Mouse (Mus musculus): ENCODE results near the gene Npcd.

Npcd gene

DNA sequence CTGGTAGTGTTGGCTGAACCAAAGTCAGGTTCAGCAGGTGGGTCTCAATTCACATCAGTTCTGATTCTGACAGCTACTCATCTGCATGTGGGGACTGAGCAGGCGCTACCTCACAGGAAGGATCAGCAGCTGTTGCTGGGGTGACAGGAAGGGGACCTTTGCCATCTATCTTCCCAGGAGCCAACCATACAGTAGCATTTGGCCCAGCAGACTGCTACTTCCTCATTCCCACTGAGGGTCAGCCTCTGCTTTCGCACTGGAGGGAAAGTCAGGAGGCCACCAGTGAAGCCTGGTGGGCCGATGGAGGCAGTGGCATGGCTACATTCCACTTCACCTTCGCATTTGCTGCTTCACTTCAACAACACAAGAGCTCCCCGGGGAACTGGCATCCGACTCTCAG is 65.7 kb downstream of the Npcd start:
- in situ Hi-C loops (cut with MboI, MseI), result no loop called here

GRCm38 (mm10) chr15:79767327-79767961 is 66.6 kb downstream of the Npcd start:
- in situ Hi-C loops (cut with MboI, MseI), result no loop called here

DNA sequence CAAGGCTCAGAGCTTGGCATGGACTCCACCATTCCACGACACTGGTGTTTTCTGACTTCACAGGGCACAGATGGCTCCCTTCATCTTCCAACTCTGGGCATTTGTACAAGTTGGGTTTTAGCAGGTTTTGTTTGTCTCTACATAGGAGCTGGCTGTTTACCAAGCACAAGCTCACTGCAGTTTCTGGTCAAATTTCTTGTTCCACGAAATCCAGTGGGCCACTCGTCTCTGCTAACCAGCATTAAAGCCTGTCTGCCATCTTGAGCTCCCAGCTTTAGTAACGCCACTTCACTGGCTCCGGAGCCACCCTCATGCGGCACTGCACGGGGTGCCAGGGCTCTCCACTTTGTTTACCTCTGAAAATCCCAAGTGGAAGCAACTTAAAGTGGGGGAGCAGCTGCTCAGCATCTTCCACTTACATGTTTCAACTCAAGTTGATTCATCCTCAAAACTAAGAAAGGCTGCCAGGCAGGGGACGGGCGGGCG is 67.4 kb downstream of the Npcd start:
- in situ Hi-C loops (cut with MboI, MseI), result no loop called here

DNA sequence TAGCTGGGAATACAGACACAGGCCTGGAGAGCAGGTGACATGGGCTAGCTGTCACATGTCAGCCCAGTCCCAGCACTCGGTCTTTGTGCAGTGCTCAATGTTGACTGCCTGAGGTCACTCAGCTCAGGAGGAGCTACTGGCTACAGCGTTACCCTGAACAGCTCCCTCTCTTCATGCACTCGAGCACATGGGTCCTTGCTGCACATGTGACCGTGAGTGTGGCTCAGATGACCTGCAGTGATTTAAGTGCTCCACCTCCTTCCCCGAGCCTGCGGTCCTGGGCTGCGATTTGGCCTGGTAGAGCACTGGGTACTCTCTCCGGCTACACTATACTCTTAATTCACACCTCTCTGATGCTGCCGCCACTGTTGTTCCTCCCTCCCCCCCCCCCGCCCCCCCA is 67.9 kb downstream of the Npcd start:
- in situ Hi-C loops (cut with MboI, MseI), result no loop called here

DNA sequence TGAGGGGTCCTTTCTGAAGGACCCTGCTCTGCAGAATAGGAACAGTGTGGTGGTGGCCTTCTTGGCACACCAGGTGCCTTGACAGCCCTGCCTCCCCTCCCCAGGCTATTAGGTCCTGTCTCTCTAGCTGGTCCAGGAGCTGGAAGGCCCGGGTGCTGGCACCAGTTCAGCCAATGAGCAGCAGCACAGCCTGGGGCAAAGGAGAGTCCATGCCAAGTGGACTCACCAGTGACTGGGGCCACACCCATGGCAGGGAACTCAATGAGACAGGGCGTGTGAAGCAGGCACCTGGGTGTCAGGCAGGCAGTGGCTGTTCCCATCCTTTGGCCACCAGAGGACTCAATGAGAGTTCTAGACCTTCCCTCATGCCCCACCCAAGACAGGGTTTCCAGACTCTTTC is 68.7 kb downstream of the Npcd start:
- in situ Hi-C loops (cut with MboI, MseI), result no loop called here

- in situ Hi-C loops (cut with MboI, MseI), result no loop called here
Measured at GRCm38 (mm10) chr15:79764539-79765267, 69.3 kb downstream of the Npcd start.

DNA sequence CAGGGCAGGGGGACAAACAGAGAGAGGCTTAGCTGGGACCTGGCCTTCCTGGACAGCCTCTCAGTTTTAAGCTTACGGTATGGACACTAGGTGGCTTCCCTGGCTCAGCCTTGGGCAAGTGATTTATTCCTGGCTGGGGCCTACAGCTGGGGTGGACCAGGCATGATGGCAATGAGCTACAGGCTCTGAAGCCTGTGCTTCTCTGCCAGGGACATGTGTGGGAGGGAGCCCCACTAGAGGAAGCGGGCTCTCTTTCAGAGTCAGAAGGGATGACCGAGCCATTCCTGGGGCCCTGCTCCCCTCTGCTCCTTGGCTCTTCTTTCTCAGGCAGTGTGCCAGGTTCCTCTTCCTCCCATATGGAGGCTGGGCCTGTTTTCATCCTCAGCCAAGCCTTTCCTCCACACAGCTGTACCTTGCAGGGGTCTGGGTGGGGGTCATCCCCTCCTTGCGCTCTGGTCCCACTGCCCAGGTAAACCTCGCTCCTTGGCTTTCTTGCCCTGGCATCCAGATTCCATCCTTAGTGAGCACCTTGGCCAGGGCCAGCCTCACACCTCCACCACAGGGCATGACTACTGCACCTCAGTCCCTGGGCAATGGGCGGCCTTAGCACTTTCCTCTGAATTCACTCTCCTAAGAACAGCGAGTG is 70.3 kb downstream of the Npcd start:
- in situ Hi-C loops (cut with MboI, MseI), result no loop called here

DNA sequence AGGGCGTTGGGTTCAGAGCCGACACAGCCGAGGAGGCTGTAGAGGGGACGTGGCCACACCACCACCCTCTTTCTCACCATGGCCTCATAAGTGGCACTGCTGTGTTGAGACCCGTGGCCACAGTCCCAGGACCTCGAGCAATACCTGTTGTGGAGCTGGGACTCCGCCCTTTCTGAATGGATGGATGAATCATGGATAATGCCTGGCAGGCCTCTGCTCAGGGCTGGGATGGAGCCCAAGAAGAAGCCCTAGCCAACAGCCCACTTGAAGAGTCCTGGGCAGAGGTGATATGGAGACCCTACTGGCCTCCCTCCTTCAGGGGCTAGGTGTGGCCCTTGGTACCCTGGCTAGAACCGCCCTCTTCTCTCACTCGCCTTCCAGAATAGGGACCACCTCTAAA is 71.0 kb downstream of the Npcd start:
- in situ Hi-C loops (cut with MboI, MseI), result no loop called here

DNA sequence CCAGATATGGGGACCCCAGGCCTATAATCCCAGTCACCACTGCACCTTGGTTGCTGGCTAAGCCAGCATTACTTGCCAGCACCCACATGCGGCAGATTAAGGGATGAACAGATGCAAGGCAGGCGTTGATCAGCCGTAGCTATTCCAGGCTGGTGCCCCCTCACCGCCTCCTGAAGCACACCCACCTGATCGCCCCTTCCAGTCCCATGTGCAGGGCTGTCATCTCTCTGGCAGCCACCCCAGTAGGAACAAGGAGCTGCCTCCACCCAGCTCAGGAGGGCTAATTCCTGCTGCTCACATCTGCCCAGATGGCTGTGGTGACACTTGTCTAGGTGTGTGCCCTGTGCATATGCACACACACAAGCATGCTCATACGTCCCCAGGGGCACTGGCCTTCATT is 73.1 kb downstream of the Npcd start:
- in situ Hi-C loops (cut with MboI, MseI), result no loop called here

- in situ Hi-C loops (cut with MboI, MseI), result no loop called here
Measured at GRCm38 (mm10) chr15:79757118-79757517, 76.9 kb downstream of the Npcd start.

DNA sequence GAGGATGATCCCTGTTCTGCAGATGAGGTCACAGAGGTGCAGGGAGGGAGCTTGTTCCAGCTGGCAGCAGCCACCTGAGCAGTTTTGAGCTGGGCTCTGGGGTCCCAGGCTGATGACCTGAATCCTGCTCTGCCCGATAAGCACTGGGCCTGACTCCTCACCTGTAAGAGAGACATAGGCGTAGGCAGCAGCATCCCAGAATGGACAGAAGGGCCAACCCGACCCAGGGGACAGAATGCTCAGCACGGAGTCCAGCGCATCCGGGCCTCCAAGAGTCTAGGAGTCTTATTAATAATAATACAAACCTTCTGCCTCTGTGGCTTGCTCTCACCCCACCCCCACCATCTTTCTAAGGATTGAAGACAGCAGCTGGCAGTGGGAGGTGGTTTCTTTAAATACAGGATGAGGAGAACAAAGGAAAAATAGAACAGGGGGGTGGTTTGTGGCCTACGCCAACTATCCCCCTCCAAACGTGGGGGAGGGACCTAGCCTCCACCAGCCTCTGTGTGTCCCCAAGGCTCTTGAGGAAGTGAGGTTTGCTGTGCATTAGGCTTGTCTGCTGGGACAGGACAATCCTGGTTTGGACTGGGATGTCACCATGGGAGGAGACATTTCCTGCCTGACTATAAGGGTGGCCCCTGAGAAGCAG is 77.9 kb downstream of the Npcd start:
- in situ Hi-C loops (cut with MboI, MseI), result no loop called here

DNA sequence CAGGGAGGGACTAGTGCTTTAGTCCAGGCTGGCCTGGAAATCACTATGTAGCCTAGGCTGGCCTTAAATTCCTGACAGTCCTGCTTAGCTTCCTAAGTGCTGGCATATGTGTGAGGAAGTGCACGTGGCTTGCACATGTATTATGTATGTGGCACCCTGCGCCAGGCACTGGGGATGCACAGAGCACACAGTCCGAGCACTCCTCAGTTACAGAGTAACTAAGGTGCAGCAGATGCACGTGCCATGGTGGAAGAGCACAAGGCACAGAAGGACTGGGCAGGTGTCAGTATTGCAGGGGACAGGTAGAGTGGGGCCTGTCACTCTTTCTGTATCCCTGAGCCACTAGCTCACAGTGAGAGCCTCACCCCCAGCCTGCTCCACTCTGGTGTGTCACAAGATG is 78.9 kb downstream of the Npcd start:
- in situ Hi-C loops (cut with MboI, MseI), result no loop called here

DNA sequence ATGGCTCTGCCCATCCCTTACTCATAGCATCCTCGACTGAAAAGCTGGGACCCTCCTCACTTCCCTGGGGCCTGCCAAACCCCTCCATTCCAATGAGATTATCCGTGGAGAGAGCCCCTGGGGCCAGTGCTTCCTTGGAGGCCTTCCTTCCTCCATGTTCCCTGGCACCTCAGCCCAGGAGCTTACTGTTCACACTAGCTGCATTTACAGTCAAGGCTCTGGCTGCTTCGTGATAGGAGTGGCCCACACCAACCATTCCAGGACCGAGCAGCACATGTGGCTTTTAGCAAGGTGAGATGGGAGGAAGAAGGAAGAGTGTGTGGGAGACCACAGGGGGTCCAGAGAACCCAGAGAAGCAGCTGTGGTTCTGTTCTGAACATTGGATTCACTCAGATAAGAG is 80.2 kb downstream of the Npcd start:
- in situ Hi-C loops (cut with MboI, MseI), result no loop called here

- in situ Hi-C loops (cut with MboI, MseI), result no loop called here
Measured at GRCm38 (mm10) chr15:79753420-79753752, 80.7 kb downstream of the Npcd start.

DNA sequence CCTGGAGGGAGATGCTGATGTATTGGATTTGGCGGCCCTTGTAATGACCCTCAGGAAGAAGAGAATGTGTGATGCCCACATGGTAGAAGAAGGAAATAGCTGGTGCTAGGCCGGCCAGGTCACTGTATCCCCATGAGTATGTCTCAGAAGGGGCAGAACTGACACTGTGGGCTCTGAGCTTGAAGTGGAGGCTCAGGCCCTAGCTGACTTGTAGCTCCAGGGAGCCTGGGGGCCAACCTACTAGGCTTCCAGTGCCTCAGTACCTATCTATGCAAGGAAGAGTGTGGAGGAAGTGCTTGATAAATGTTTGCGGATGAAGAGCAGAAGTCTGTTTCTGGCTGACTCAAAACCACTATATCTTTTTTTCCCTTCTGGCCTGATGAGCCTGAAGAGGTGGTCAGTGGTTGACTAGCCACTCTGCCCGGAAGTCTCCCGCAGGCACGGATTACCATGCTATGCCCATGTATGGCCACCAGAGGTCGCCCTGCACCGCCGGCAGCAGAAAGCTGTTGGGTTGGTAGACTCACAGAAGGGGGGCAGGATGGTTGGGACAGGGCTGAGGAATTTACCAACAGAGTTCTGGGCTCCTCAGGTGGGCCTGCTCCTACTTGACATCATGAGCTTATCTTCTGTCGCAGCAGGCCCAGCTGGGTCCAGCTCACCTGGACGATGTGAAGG is 81.2 kb downstream of the Npcd start:
- in situ Hi-C loops (cut with MboI, MseI), result no loop called here

GRCm38 (mm10) chr15:79751772-79752171 is 82.3 kb downstream of the Npcd start:
- in situ Hi-C loops (cut with MboI, MseI), result no loop called here

GRCm38 (mm10) chr15:79750266-79750665 is 83.8 kb downstream of the Npcd start:
- in situ Hi-C loops (cut with MboI, MseI), result no loop called here

DNA sequence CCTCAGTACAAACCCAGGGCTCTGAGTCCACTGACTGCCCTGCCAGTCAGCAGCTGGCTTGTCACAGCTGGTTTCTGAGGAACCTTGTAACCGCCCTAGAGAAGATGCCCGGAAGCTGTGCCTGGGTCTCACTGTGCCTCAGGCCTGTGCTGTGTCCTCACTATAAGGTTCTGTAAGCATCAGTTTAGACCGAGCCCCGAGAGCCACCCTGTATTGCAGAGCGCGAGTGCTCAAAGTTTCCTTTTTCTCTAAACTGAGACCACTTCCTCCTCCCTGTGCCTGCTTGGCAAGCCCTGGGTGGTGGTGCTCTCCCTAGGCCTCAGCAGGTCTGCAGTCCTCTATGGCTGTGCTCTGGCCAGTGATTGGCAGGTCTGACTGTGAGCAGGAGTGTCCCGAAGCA is 84.9 kb downstream of the Npcd start:
- in situ Hi-C loops (cut with MboI, MseI), result no loop called here

DNA sequence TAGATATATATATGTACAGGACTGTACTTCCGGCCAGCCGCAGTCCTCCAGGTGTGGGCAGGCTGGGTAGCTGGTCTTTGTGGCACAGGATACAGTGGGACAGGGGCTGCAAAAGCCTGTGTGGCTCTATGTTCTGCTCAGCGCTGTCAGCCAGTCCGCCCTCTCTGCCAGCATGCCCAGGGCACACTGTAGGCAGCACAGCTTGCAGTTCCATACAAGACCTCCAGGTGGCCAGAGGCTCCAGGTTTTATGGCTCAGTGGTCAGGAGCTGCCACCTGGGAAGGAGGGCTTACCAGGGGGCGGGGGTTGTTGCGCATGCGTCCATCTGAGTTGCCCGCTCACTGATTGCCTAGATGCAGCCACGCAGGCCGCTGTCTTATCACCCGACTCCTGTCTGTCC is 86.0 kb downstream of the Npcd start:
- in situ Hi-C loops (cut with MboI, MseI), result no loop called here

GRCm38 (mm10) chr15:79745883-79746282 is 88.2 kb downstream of the Npcd start:
- in situ Hi-C loops (cut with MboI, MseI), result no loop called here

DNA sequence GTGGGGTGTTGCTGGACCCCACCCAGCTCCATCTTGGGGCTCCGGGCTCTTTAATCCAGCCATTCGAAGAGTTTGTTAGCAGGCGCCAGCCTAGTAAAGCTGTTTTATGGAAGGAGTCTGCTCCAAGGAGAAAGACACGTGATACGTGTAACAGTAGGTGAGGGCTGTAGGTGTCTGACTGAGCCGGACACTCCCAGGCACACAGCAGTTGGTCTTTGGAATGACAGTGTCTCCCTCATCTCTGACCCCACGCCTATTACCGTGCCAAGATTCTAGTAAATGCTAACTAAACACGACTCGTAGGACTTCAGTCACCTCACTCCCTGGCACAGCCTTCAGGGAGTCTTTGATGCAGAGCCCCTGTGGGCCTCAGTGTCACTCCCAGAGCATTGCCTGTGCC is 88.7 kb downstream of the Npcd start:
- in situ Hi-C loops (cut with MboI, MseI), result no loop called here

DNA sequence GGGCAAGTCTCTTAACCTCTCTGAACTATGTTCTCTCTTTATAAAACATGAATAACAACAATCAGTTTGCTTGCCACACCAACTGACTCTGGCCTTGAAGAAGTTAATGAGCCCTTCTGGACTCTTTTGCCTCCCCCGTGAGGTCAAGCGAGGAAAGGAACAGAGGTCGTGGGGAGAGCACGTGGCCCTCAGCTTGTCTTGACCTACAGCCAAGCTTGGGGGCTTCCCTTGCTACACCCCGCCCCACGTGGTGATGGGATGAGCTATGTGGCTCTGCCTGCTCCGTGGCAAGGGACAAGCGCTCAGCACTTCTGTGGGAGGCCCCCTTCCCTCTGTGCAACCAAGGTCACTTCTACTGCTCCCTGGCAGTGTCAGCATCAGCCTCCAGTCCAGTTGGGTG is 89.3 kb downstream of the Npcd start:
- in situ Hi-C loops (cut with MboI, MseI), result no loop called here
